46 mouse cellular contexts compared by ENCODE assay signal in genomic region chr2:110739781-110740180, GRCm38 (mm10). TPM values are rescaled to one million over a fixed set of nuclear protein-coding genes. Genes with fewer than 3 reads are reported as not detected.
"Had no signal": no experiment of that assay in that cellular context is flagged by ENCODE, and none has a peak within 500 bp of the region (broad histone marks: within the 10 kb centered on the region; RNA-seq: fewer than 3 reads in every experiment).

No protein-coding gene starts in this region.

- H3K27ac ChIP-seq: heart, adult 2 months; heart, embryonic 10.5 days; heart, embryonic 13.5 days; heart, embryonic 15.5 days; hindbrain, embryonic 10.5 days; hindbrain, embryonic 13.5 days; hindbrain, embryonic 14.5 days; hindbrain, embryonic 15.5 days; intestine, embryonic 15.5 days; kidney, embryonic 15.5 days; kidney, postnatal 0 days; layer of hippocampus, adult 2 months had no signal

- H3K27me3 ChIP-seq: heart, embryonic 12.5 days; heart, embryonic 13.5 days; heart, embryonic 15.5 days; hindbrain, embryonic 13.5 days; hindbrain, embryonic 15.5 days; intestine, embryonic 15.5 days; kidney, embryonic 15.5 days had no signal

- DNase-seq: heart, adult 2 months; heart, postnatal 10 days; heart, postnatal 14 days; heart, postnatal 36 days; heart, postnatal 4 days; kidney, adult 11 months; kidney, adult 18-20 months; kidney, adult 2 months; kidney, adult 8-10 months; kidney, adult 9 months; kidney, postnatal 10 days; kidney, postnatal 14 days; kidney, postnatal 25 days; kidney, postnatal 36 days; kidney, postnatal 4 days; layer of hippocampus, adult 9-11 months; layer of hippocampus, postnatal 36 days had no signal

- H3K9me3 ChIP-seq: heart, embryonic 10.5 days; heart, embryonic 12.5 days; heart, embryonic 13.5 days; heart, embryonic 15.5 days; hindbrain, embryonic 10.5 days; hindbrain, embryonic 13.5 days; hindbrain, embryonic 15.5 days; intestine, embryonic 15.5 days; kidney, embryonic 15.5 days had no signal

- H3K36me3 ChIP-seq: heart, embryonic 10.5 days; heart, embryonic 12.5 days; heart, embryonic 13.5 days; heart, embryonic 15.5 days; hindbrain, embryonic 10.5 days; hindbrain, embryonic 13.5 days; hindbrain, embryonic 15.5 days; intestine, embryonic 15.5 days; kidney, embryonic 15.5 days had no signal

- H3K4me1 ChIP-seq: heart, embryonic 10.5 days; heart, embryonic 12.5 days; heart, embryonic 13.5 days; heart, embryonic 15.5 days; hindbrain, embryonic 10.5 days; hindbrain, embryonic 13.5 days; hindbrain, embryonic 15.5 days; intestine, embryonic 15.5 days; kidney, embryonic 15.5 days had no signal

- ATAC-seq: hindbrain, embryonic 16.5 days; inflammation-experienced regulatory T-cells, adult 6 months; intestine, embryonic 15.5 days; intestine, embryonic 16.5 days; intestine, postnatal 0 days had no signal

- H3K9ac ChIP-seq: heart, embryonic 12.5 days; heart, embryonic 13.5 days; heart, embryonic 15.5 days; hindbrain, embryonic 13.5 days; hindbrain, embryonic 14.5 days; hindbrain, embryonic 15.5 days; intestine, embryonic 15.5 days; kidney, embryonic 15.5 days had no signal

- H3K4me3 ChIP-seq: heart, adult 2 months; heart, embryonic 10.5 days; heart, embryonic 12.5 days; heart, embryonic 13.5 days; heart, embryonic 15.5 days; hindbrain, embryonic 10.5 days; hindbrain, embryonic 13.5 days; hindbrain, embryonic 15.5 days; intestine, embryonic 15.5 days; kidney, embryonic 15.5 days; layer of hippocampus, adult 2 months had no signal

- H3K4me2 ChIP-seq: heart, embryonic 11.5 days; heart, embryonic 12.5 days; heart, embryonic 13.5 days; heart, embryonic 15.5 days; hindbrain, embryonic 13.5 days; hindbrain, embryonic 14.5 days; hindbrain, embryonic 15.5 days; intestine, embryonic 15.5 days; kidney, embryonic 15.5 days had no signal

RNA-seq across cellular contexts. Expression of gene Muc15, which starts 18.6 kb away (rescaled TPM):
- total RNA-seq: heart, adult 2 months; heart, adult 8-10 months; heart, postnatal 10 days; heart, postnatal 14 days; heart, postnatal 25 days; heart, postnatal 36 days; hematopoietic stem cell, adult 5-6 weeks; layer of hippocampus, adult 18-20 months; layer of hippocampus, adult 2 months; layer of hippocampus, adult 8-10 months; layer of hippocampus, postnatal 25 days; layer of hippocampus, postnatal 36 days had no signal
- polyA plus RNA-seq: heart, adult 2 months; heart, embryonic 10.5 days; heart, embryonic 11.5 days; heart, embryonic 12.5 days; heart, embryonic 13.5 days; heart, embryonic 14.5 days; heart, postnatal 0 days; hindbrain, embryonic 13.5 days; inflammation-experienced regulatory T-cells, adult 6 months; intestine, embryonic 14.5 days; intestine, embryonic 15.5 days; intestine, embryonic 16.5 days; intestine, postnatal 0 days; kidney, adult 2 months; kidney, embryonic 14.5 days; kidney, embryonic 15.5 days; kidney, embryonic 16.5 days; large intestine, adult 2 months had no signal
